Mouse (Mus musculus) G1E (cell line): ENCODE measurements at regions not wholly inside any gene's neighbourhood (a gene's known extent, or its start where the extent isn't known, plus 50 kb on each side); places are given as distances from the start of the nearest gene placed in this dataset.

Experiments
- ATAC-seq: 2 replicates; pipeline ENCODE4 v1.8.0; 2016; ENCODE audit warnings: mild to moderate bottlenecking; ENCODE audit not compliant: insufficient number of reproducible peaks, poor library complexity, low FRiP score, severe bottlenecking; ENCODE audit errors: extremely low read depth
- DNase-seq: peaks from one replicate; pipeline ENCODE4 v3.0.0; 2012; ENCODE audit warnings: low spot score
- H3K27me3 ChIP-seq: 2 replicates; pipeline ENCODE4 v1.6.1; 2012; ENCODE audit warnings: mild to moderate bottlenecking, low read length, inconsistent platforms; ENCODE audit not compliant: insufficient read depth
- H3K36me3 ChIP-seq: replicated peaks from 2 replicates; pipeline ENCODE3; 2012; ENCODE audit warnings: mild to moderate bottlenecking, inconsistent platforms
- H3K4me1 ChIP-seq: 2 replicates; pipeline ENCODE4 v1.6.1; 2012; ENCODE audit warnings: low read depth, low read length, inconsistent platforms, mixed read lengths; ENCODE audit not compliant: insufficient read depth
- H3K4me3 ChIP-seq: 2 replicates; pipeline ENCODE4 v1.5.1; 2012; ENCODE audit warnings: low read depth, mild to moderate bottlenecking, inconsistent platforms, low read length, moderate library complexity, mixed read lengths
- H3K9me3 ChIP-seq: replicated peaks from 2 replicates; pipeline ENCODE4 v1.6.1; 2012; ENCODE audit warnings: inconsistent platforms
- CTCF ChIP-seq: IDR thresholded peaks from 2 replicates; pipeline ENCODE4 v1.5.1; 2012; ENCODE audit warnings: low read depth, low read length, inconsistent platforms, mixed read lengths
- GATA1 ChIP-seq: IDR thresholded peaks from 2 replicates; pipeline ENCODE4 v1.6.1; 2012; ENCODE audit warnings: borderline replicate concordance, low read length, inconsistent platforms, mixed read lengths
- GATA2 ChIP-seq: IDR thresholded peaks from 2 replicates; pipeline ENCODE4 v1.6.1; 2012; ENCODE audit warnings: low read depth, low read length, inconsistent platforms, borderline replicate concordance
- POLR2AphosphoS5 ChIP-seq: IDR thresholded peaks from 2 replicates; pipeline ENCODE4 v1.6.1; 2012; ENCODE audit warnings: low read depth, low read length, inconsistent platforms; ENCODE audit not compliant: insufficient replicate concordance
- TAL1 ChIP-seq: conservative IDR thresholded peaks from 2 replicates; pipeline ENCODE4 v1.6.1; 2012; ENCODE audit warnings: low read depth, low read length, inconsistent platforms, mixed read lengths

DNA sequence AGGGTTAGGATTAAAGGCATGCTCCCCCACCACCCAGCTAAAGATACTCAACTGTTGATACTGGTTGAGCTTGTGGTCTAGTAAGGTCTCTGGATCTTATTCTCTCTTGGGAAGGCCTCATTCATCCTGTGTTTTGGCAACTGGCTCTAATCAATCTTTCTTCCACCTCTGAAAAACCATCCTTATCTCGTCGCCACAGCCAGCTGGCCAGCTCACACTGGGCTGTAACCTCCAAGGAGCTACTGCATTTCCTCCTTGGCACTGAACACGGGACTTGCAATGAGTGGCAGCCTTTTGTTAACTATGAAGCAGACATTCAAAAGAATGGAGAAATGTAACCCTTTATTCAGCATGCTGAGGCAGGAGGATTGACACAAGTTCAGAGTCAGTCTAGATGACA lies 61.4 kb upstream of the Slc6a6 start:
- ATAC-seq (0 out of 2 replicates have a peak, but pooled peaks have one; percentile 4), DNase-seq (no peak)

GRCm38 (mm10) chr6:91623646-91624045 lies 60.2 kb upstream of the Slc6a6 start:
- Histone ChIP-seq H3K27me3 (no peaks in the 10 kb centered on the region), H3K36me3 (no peaks in the 10 kb centered on the region), H3K9me3 (no peaks in the 10 kb centered on the region), H3K4me3 (no peak overlapping the region), H3K4me1 (no peaks in the 10 kb centered on the region)
- no peak for TF ChIP-seq TAL1
- TF ChIP-seq POLR2AphosphoS5 = no peak
- TF ChIP-seq CTCF = no peak
- TF ChIP-seq GATA1 = no peak
- no peak for TF ChIP-seq GATA2
- DNase-seq (no peak), ATAC-seq (no peak)

More for the DNA sequence above, 61.4 kb upstream of the Slc6a6 start:
- no peaks in the 10 kb centered on the region for H3K36me3 ChIP-seq
- TF ChIP-seq GATA2 (no peak), GATA1 (no peak), TAL1 (no peak), POLR2AphosphoS5 (no peak), CTCF (no peak)
- H3K4me3 ChIP-seq = no peak overlapping the region
- H3K27me3 ChIP-seq = no peaks in the 10 kb centered on the region; the same call in 1 of the 2 replicates
- H3K9me3 ChIP-seq = no peaks in the 10 kb centered on the region
- no peaks in the 10 kb centered on the region for H3K4me1 ChIP-seq

GRCm38 (mm10) chr6:91629230-91629629 lies 54.6 kb upstream of the Slc6a6 start:
- Histone ChIP-seq H3K4me1 (no peaks in the 10 kb centered on the region), H3K27me3 (peaks cover 2% of the 10 kb centered on the region; the same call in 1 of the 2 replicates), H3K36me3 (no peaks in the 10 kb centered on the region), H3K9me3 (no peaks in the 10 kb centered on the region), H3K4me3 (no peak overlapping the region)
- no peak for ATAC-seq
- no peak for TF ChIP-seq CTCF
- TF ChIP-seq POLR2AphosphoS5 = no peak
- no peak for TF ChIP-seq GATA2
- no peak for TF ChIP-seq TAL1
- TF ChIP-seq GATA1 = no peak
- DNase-seq = no peak

GRCm38 (mm10) chr6:91631261-91631660 lies 52.6 kb upstream of the Slc6a6 start:
- ATAC-seq (no peak), DNase-seq (no peak)
- TF ChIP-seq POLR2AphosphoS5 = no peak
- TF ChIP-seq GATA1 = no peak
- TF ChIP-seq TAL1 = no peak
- TF ChIP-seq GATA2 = no peak
- no peak for TF ChIP-seq CTCF
- no peaks in the 10 kb centered on the region for H3K36me3 ChIP-seq
- no peak overlapping the region for H3K4me3 ChIP-seq
- H3K9me3 ChIP-seq = no peaks in the 10 kb centered on the region
- H3K27me3 ChIP-seq = peaks cover 5% of the 10 kb centered on the region; the same call in 1 of the 2 replicates
- no peaks in the 10 kb centered on the region for H3K4me1 ChIP-seq
